Mouse (Mus musculus): ENCODE measurements around the gene Prl7a1.

GRCm38 (mm10) chr13:27660747-27661146 lies 18.5 kb upstream of the Prl7a1 start:
- TF ChIP-seq CTCF (IDR thresholded peaks at IDR 0.05; ENCODE audit: low read depth, low read length): no peak
- no peak for TF ChIP-seq POLR2A (IDR thresholded peaks at IDR 0.05; ENCODE audit: insufficient read depth, low read length)

All from ES-Bruce4 (cell line).